Mouse (Mus musculus): Measurements from ENCODE around the gene Tmem119. TPM values are rescaled to one million over a fixed set of nuclear protein-coding genes. Genes with fewer than 3 reads are reported as not detected.
A peak's percentile ranks its signal among the peaks of the same experiment; 100 is the strongest.

Gene Tmem119
- polyA plus RNA-seq, 2 experiments = 1.1 to 1.4 TPM

- H3K4me2 ChIP-seq (ENCODE audit: low read depth) = no peak overlapping the region
- 45% methylated on average over 2 of the region's 2 CpGs for WGBS (ENCODE audit: insufficient replicate concordance)
- no peaks in the 10 kb centered on the region for H3K27me3 ChIP-seq (ENCODE audit: control insufficient read depth, insufficient read depth, low read length)
- DNase-seq (ENCODE audit: low read depth in 3 of 3, low spot score in 3 of 3) = no peak
- no peak overlapping the region for H3K27ac ChIP-seq
- no peak overlapping the region for H3K4me3 ChIP-seq (ENCODE audit: insufficient read depth in 1 of 2, low read depth in 2 of 2, low read length in 2 of 2)
- H3K36me3 ChIP-seq (replicated peaks; ENCODE audit: control insufficient read depth, insufficient read depth, low read depth) = no peaks in the 10 kb centered on the region
- H3K9ac ChIP-seq (replicated peaks) = no peak overlapping the region
- no peak for ATAC-seq (ENCODE audit: insufficient read depth)
- H3K4me1 ChIP-seq (replicated peaks; ENCODE audit: control insufficient read depth in 2 of 2, insufficient read depth in 2 of 2, low read length in 1 of 2) = no peaks in the 10 kb centered on the region
- TF ChIP-seq CTCF (IDR thresholded peaks at IDR 0.05; ENCODE audit: low read depth) (no peak), EP300 (IDR thresholded peaks at IDR 0.05; ENCODE audit: low read depth) (no peak)
- H3K9me3 ChIP-seq (ENCODE audit: control insufficient read depth, low read length) = no peaks in the 10 kb centered on the region
Measured at GRCm38 (mm10) chr5:113808177-113808576, 7.9 kb upstream of the Tmem119 start.

GRCm38 (mm10) chr5:113807712-113808111 lies 7.4 kb upstream of the Tmem119 start:
- Histone ChIP-seq H3K4me2 (ENCODE audit: low read depth) (no peak overlapping the region), H3K4me3 (ENCODE audit: insufficient read depth in 1 of 2, low read depth in 2 of 2, low read length in 2 of 2) (no peak overlapping the region), H3K36me3 (replicated peaks; ENCODE audit: control insufficient read depth, insufficient read depth, low read depth) (no peaks in the 10 kb centered on the region), H3K9me3 (ENCODE audit: control insufficient read depth, low read length) (no peaks in the 10 kb centered on the region), H3K4me1 (replicated peaks; ENCODE audit: control insufficient read depth in 2 of 2, insufficient read depth in 2 of 2, low read length in 1 of 2) (no peaks in the 10 kb centered on the region), H3K9ac (replicated peaks) (no peak overlapping the region), H3K27ac (no peak overlapping the region), H3K27me3 (ENCODE audit: control insufficient read depth, insufficient read depth, low read length) (no peaks in the 10 kb centered on the region)
- no peak for TF ChIP-seq EP300 (IDR thresholded peaks at IDR 0.05; ENCODE audit: low read depth)
- no peak for TF ChIP-seq CTCF (IDR thresholded peaks at IDR 0.05; ENCODE audit: low read depth)
- ATAC-seq (ENCODE audit: insufficient read depth) = no peak
- no peak for DNase-seq (ENCODE audit: low read depth in 3 of 3, low spot score in 3 of 3)
- WGBS (ENCODE audit: insufficient replicate concordance) = 56% methylated on average over 9 of the region's 9 CpGs

GRCm38 (mm10) chr5:113806414-113806813 lies 6.1 kb upstream of the Tmem119 start:
- no peak for ATAC-seq (ENCODE audit: insufficient read depth)
- H3K36me3 ChIP-seq (replicated peaks; ENCODE audit: control insufficient read depth, insufficient read depth, low read depth) = no peaks in the 10 kb centered on the region
- H3K27ac ChIP-seq = no peak overlapping the region
- H3K4me1 ChIP-seq (replicated peaks; ENCODE audit: control insufficient read depth in 2 of 2, insufficient read depth in 2 of 2, low read length in 1 of 2) = no peaks in the 10 kb centered on the region
- H3K4me3 ChIP-seq (ENCODE audit: insufficient read depth in 1 of 2, low read depth in 2 of 2, low read length in 2 of 2) = no peak overlapping the region
- H3K9me3 ChIP-seq (ENCODE audit: control insufficient read depth, low read length) = no peaks in the 10 kb centered on the region
- no peak overlapping the region for H3K4me2 ChIP-seq (ENCODE audit: low read depth)
- H3K9ac ChIP-seq (replicated peaks) = no peak overlapping the region
- no peak for DNase-seq (ENCODE audit: low read depth in 3 of 3, low spot score in 3 of 3)
- no peaks in the 10 kb centered on the region for H3K27me3 ChIP-seq (ENCODE audit: control insufficient read depth, insufficient read depth, low read length)
- WGBS (ENCODE audit: insufficient replicate concordance) = 8% methylated on average over 10 of the region's 10 CpGs
- TF ChIP-seq EP300 (IDR thresholded peaks at IDR 0.05; ENCODE audit: low read depth) (no peak), CTCF (IDR thresholded peaks at IDR 0.05; ENCODE audit: low read depth) (no peak)

GRCm38 (mm10) chr5:113805301-113805700 lies 5.0 kb upstream of the Tmem119 start:
- no peaks in the 10 kb centered on the region for H3K36me3 ChIP-seq (replicated peaks; ENCODE audit: control insufficient read depth, insufficient read depth, low read depth)
- ATAC-seq (ENCODE audit: insufficient read depth) (no peak), DNase-seq (ENCODE audit: low read depth in 3 of 3, low spot score in 3 of 3) (no peak)
- no peak overlapping the region for H3K9ac ChIP-seq (replicated peaks)
- H3K4me2 ChIP-seq (ENCODE audit: low read depth) = no peak overlapping the region
- no peak overlapping the region for H3K4me3 ChIP-seq (ENCODE audit: insufficient read depth in 1 of 2, low read depth in 2 of 2, low read length in 2 of 2)
- TF ChIP-seq EP300 (IDR thresholded peaks at IDR 0.05; ENCODE audit: low read depth) (no peak), CTCF (IDR thresholded peaks at IDR 0.05; ENCODE audit: low read depth) (no peak)
- no peaks in the 10 kb centered on the region for H3K4me1 ChIP-seq (replicated peaks; ENCODE audit: control insufficient read depth in 2 of 2, insufficient read depth in 2 of 2, low read length in 1 of 2)
- H3K27ac ChIP-seq = no peak overlapping the region
- 63% methylated on average over 9 of the region's 9 CpGs for whole genome bisulfite sequencing (ENCODE audit: insufficient replicate concordance)
- H3K27me3 ChIP-seq (ENCODE audit: control insufficient read depth, insufficient read depth, low read length) = no peaks in the 10 kb centered on the region
- no peaks in the 10 kb centered on the region for H3K9me3 ChIP-seq (ENCODE audit: control insufficient read depth, low read length)

- WGBS (ENCODE audit: insufficient replicate concordance) = 37% methylated on average over 7 of the region's 7 CpGs
Measured at GRCm38 (mm10) chr5:113804395-113804966, 4.2 kb upstream of the Tmem119 start.

More at GRCm38 (mm10) chr5:113804395-113804966, 4.2 kb upstream of the Tmem119 start:
- Histone ChIP-seq H3K4me2 (ENCODE audit: low read depth) (no peak overlapping the region), H3K9me3 (ENCODE audit: control insufficient read depth, low read length) (no peaks in the 10 kb centered on the region), H3K4me1 (replicated peaks; ENCODE audit: control insufficient read depth in 2 of 2, insufficient read depth in 2 of 2, low read length in 1 of 2) (0 out of 4 replicates have a peak, but pooled peaks cover 0 to 2% of the 10 kb centered on the region in 2 experiments), H3K4me3 (ENCODE audit: insufficient read depth in 1 of 2, low read depth in 2 of 2, low read length in 2 of 2) (no peak overlapping the region), H3K27ac (no peak overlapping the region), H3K9ac (replicated peaks) (no peak overlapping the region), H3K36me3 (replicated peaks; ENCODE audit: control insufficient read depth, insufficient read depth, low read depth) (no peaks in the 10 kb centered on the region), H3K27me3 (ENCODE audit: control insufficient read depth, insufficient read depth, low read length) (no peaks in the 10 kb centered on the region)
- 0 out of 2 replicates have a peak, but pooled peaks have one; percentile 12 for TF ChIP-seq CTCF (IDR thresholded peaks at IDR 0.05; ENCODE audit: low read depth)
- TF ChIP-seq EP300 (IDR thresholded peaks at IDR 0.05; ENCODE audit: low read depth) = no peak
- ATAC-seq (ENCODE audit: insufficient read depth) (no peak), DNase-seq (ENCODE audit: low read depth in 3 of 3, low spot score in 3 of 3) (no peak)

Data from liver, embryonic 14.5 days (tissue).